Mouse (Mus musculus) neural tube, embryonic 14.5 days (tissue): ENCODE measurements at regions not wholly inside any gene's neighbourhood (a gene's known extent, or its start where the extent isn't known, plus 50 kb on each side); places are given as distances from the start of the nearest gene placed in this dataset.

ENCODE experiments used
- ATAC-seq: fragments of 200-750 bp; cut with Nextera tagmentation; 2 replicates; pipeline ENCODE4 v1.8.0; 2017; ENCODE audit warnings: low read depth, mild to moderate bottlenecking, moderate TSS enrichment, moderate library complexity
- H3K27ac ChIP-seq: fragments of 300-500 bp; sonication (generic); 2 replicates; pipeline ENCODE4 v1.5.1; 2014; ENCODE audit warnings: low read depth, mild to moderate bottlenecking, control low read depth, low read length, moderate library complexity, mixed read lengths
- H3K27me3 ChIP-seq: fragments of 300-500 bp; sonication (generic); 2 replicates; pipeline ENCODE4 v1.6.1; 2014; ENCODE audit warnings: low read length; ENCODE audit not compliant: control insufficient read depth, insufficient read depth
- H3K36me3 ChIP-seq: fragments of 300-500 bp; sonication (generic); 2 replicates; pipeline ENCODE4 v1.6.1; 2014; ENCODE audit warnings: low read length, mixed read lengths; ENCODE audit not compliant: control insufficient read depth, insufficient read depth
- H3K4me1 ChIP-seq: fragments of 300-500 bp; sonication (generic); 2 replicates; pipeline ENCODE4 v1.6.1; 2014; ENCODE audit warnings: low read length; ENCODE audit not compliant: control insufficient read depth, insufficient read depth
- H3K4me2 ChIP-seq: fragments of 300-500 bp; sonication (generic); 2 replicates; pipeline ENCODE4 v1.6.1; 2014; ENCODE audit warnings: mild to moderate bottlenecking, low read depth, low read length, control low read depth
- H3K4me3 ChIP-seq: fragments of 300-500 bp; sonication (generic); 2 replicates; pipeline ENCODE4 v1.5.1; 2014; ENCODE audit warnings: low read depth, low read length, control low read depth, mixed read lengths
- H3K9ac ChIP-seq: fragments of 300-500 bp; sonication (generic); replicated peaks from 2 replicates; pipeline ENCODE4 v1.6.1; 2014; ENCODE audit warnings: low read depth, mild to moderate bottlenecking, control low read depth, low read length, mixed read lengths
- H3K9me3 ChIP-seq: fragments of 300-500 bp; sonication (generic); 2 replicates; pipeline ENCODE4 v1.6.1; 2016; ENCODE audit warnings: low read length; ENCODE audit not compliant: control insufficient read depth
- WGBS: fragments of 180-500 bp; shearing (Covaris S2); extraction: QIAGEN DNeasy Blood & Tissue Kit; methylation state at CpG from one replicate; pipeline ENCODE4 v1.1.7; 2014; 5-methylcytosine and 5-hydroxymethylcytosine counted together

GRCm38 (mm10) chr4:94256026-94256425 is 300.3 kb upstream of the Gm10306 start:
- ATAC-seq: no peak
- H3K4me2 ChIP-seq: no peak overlapping the region
- 98% methylated on average over 1 of the region's 1 CpGs for whole genome bisulfite sequencing

GRCm38 (mm10) chr4:94261136-94261535 is 295.2 kb upstream of the Gm10306 start:
- no peaks in the 10 kb centered on the region for H3K9me3 ChIP-seq
- H3K4me2 ChIP-seq: no peak overlapping the region
- no peaks in the 10 kb centered on the region for H3K4me1 ChIP-seq
- H3K4me3 ChIP-seq: no peak overlapping the region
- no peaks in the 10 kb centered on the region for H3K36me3 ChIP-seq
- H3K27ac ChIP-seq: no peak overlapping the region
- ATAC-seq: no peak; the same call in 1 of the 2 replicates
- no peak overlapping the region for H3K9ac ChIP-seq
- no peaks in the 10 kb centered on the region for H3K27me3 ChIP-seq

More at GRCm38 (mm10) chr4:94256026-94256425, 300.3 kb upstream of the Gm10306 start:
- Histone ChIP-seq H3K4me3 (no peak overlapping the region), H3K9ac (no peak overlapping the region), H3K27me3 (no peaks in the 10 kb centered on the region), H3K27ac (no peak overlapping the region), H3K36me3 (no peaks in the 10 kb centered on the region), H3K4me1 (no peaks in the 10 kb centered on the region), H3K9me3 (no peaks in the 10 kb centered on the region)

GRCm38 (mm10) chr4:94281732-94282131 is 274.6 kb upstream of the Gm10306 start:
- no peak for ATAC-seq
- Histone ChIP-seq H3K27ac (no peak overlapping the region), H3K27me3 (no peaks in the 10 kb centered on the region), H3K9me3 (no peaks in the 10 kb centered on the region), H3K4me3 (no peak overlapping the region), H3K9ac (no peak overlapping the region), H3K4me2 (no peak overlapping the region), H3K36me3 (no peaks in the 10 kb centered on the region), H3K4me1 (no peaks in the 10 kb centered on the region)

- Histone ChIP-seq H3K4me2 (no peak overlapping the region), H3K27ac (no peak overlapping the region), H3K4me1 (no peaks in the 10 kb centered on the region), H3K9ac (no peak overlapping the region), H3K9me3 (no peaks in the 10 kb centered on the region), H3K27me3 (no peaks in the 10 kb centered on the region), H3K36me3 (no peaks in the 10 kb centered on the region), H3K4me3 (no peak overlapping the region)
- ATAC-seq: no peak
These were observed 264.2 kb upstream of the Gm10306 start for GRCm38 (mm10) chr4:94292150-94292549.

GRCm38 (mm10) chr4:94317298-94317697 is 239.0 kb upstream of the Gm10306 start:
- no peak overlapping the region for H3K27ac ChIP-seq
- no peaks in the 10 kb centered on the region for H3K9me3 ChIP-seq
- H3K4me1 ChIP-seq: no peaks in the 10 kb centered on the region
- no peaks in the 10 kb centered on the region for H3K27me3 ChIP-seq
- ATAC-seq: no peak
- no peak overlapping the region for H3K4me2 ChIP-seq
- H3K9ac ChIP-seq: no peak overlapping the region
- no peaks in the 10 kb centered on the region for H3K36me3 ChIP-seq
- H3K4me3 ChIP-seq: no peak overlapping the region

- no peaks in the 10 kb centered on the region for H3K4me1 ChIP-seq
These were observed 229.6 kb upstream of the Gm10306 start for GRCm38 (mm10) chr4:94326759-94327158.

GRCm38 (mm10) chr4:94343331-94343730 is 213.0 kb upstream of the Gm10306 start:
- H3K9me3 ChIP-seq: no peaks in the 10 kb centered on the region
- no peak overlapping the region for H3K9ac ChIP-seq
- no peak overlapping the region for H3K4me2 ChIP-seq
- no peak for ATAC-seq
- no peaks in the 10 kb centered on the region for H3K4me1 ChIP-seq
- H3K4me3 ChIP-seq: no peak overlapping the region
- H3K27ac ChIP-seq: no peak overlapping the region
- no peaks in the 10 kb centered on the region for H3K36me3 ChIP-seq
- H3K27me3 ChIP-seq: no peaks in the 10 kb centered on the region

More at GRCm38 (mm10) chr4:94326759-94327158, 229.6 kb upstream of the Gm10306 start:
- Histone ChIP-seq H3K36me3 (no peaks in the 10 kb centered on the region), H3K9me3 (no peaks in the 10 kb centered on the region), H3K4me2 (no peak overlapping the region), H3K9ac (no peak overlapping the region), H3K27ac (no peak overlapping the region), H3K4me3 (no peak overlapping the region), H3K27me3 (no peaks in the 10 kb centered on the region)
- WGBS: 93% methylated on average over 2 of the region's 2 CpGs
- no peak for ATAC-seq

- H3K4me3 ChIP-seq: no peak overlapping the region
- H3K4me1 ChIP-seq: no peaks in the 10 kb centered on the region
- ATAC-seq: no peak
- no peak overlapping the region for H3K9ac ChIP-seq
- H3K4me2 ChIP-seq: no peak overlapping the region
- no peaks in the 10 kb centered on the region for H3K9me3 ChIP-seq
- no peaks in the 10 kb centered on the region for H3K27me3 ChIP-seq
- H3K36me3 ChIP-seq: no peaks in the 10 kb centered on the region
- 48% methylated on average over 1 of the region's 1 CpGs for WGBS
- H3K27ac ChIP-seq: no peak overlapping the region
These were observed 207.1 kb upstream of the Gm10306 start for GRCm38 (mm10) chr4:94349273-94349672.

GRCm38 (mm10) chr4:94356982-94357381 is 199.4 kb upstream of the Gm10306 start:
- Histone ChIP-seq H3K27me3 (no peaks in the 10 kb centered on the region), H3K4me1 (peaks cover 9% of the 10 kb centered on the region), H3K4me2 (no peak overlapping the region), H3K4me3 (no peak overlapping the region), H3K36me3 (no peaks in the 10 kb centered on the region), H3K9me3 (no peaks in the 10 kb centered on the region), H3K27ac (no peak overlapping the region), H3K9ac (no peak overlapping the region)
- ATAC-seq: no peak
- 79% methylated on average over 1 of the region's 1 CpGs for WGBS
